ENCODE assay signal across 7 mouse cellular contexts in genomic region chr4:48047136-48047765, GRCm38 (mm10). TPM values are rescaled to one million over a fixed set of nuclear protein-coding genes. Genes with fewer than 3 reads are reported as not detected.
DNase-seq lines count a peak whose midpoint lies in the region; ATAC-seq and TF ChIP-seq lines count a peak whose summit lies in the region.

No protein-coding gene starts in this region.

- no peak for TF ChIP-seq POLR2A in heart, adult 2 months (IDR thresholded peaks at IDR 0.05; ENCODE audit: insufficient read depth, low read depth, low read length)

- intact Hi-C loops in heart, adult 2 months (cut with DNase I), result no loop called here

- ATAC-seq in limb, embryonic 12.5 days (ENCODE audit: insufficient number of reproducible peaks, insufficient read depth, low FRiP score, low TSS enrichment, low read depth), result no peak

- H3K79me2 ChIP-seq in heart, adult 2 months (replicated peaks; ENCODE audit: control insufficient read depth, insufficient read depth, low read length), result no peaks in the 10 kb centered on the region

- no peaks in the 10 kb centered on the region for H3K36me3 ChIP-seq in heart, adult 2 months (ENCODE audit: control insufficient read depth, insufficient read depth, low read length)
- no peaks in the 10 kb centered on the region for H3K36me3 ChIP-seq in limb, embryonic 12.5 days

- peak overlapping the region; percentile 72 for H3K4me3 ChIP-seq in heart, adult 2 months
- H3K4me3 ChIP-seq in limb, embryonic 12.5 days (replicated peaks), result peak overlapping the region; percentile 66

- WGBS in heart, adult 2 months, result 2% methylated on average over 33 of the region's 33 CpGs
- WGBS in limb, embryonic 12.5 days, result under 1% methylated on average over 32 of the region's 33 CpGs

- H3K27ac ChIP-seq in heart, adult 2 months, result no peak overlapping the region
- no peak overlapping the region for H3K27ac ChIP-seq in limb, embryonic 12.5 days

- H3K9ac ChIP-seq in heart, adult 2 months (ENCODE audit: low read depth, low read length), result peak overlapping the region; percentile 35; the same call in 1 of the 2 replicates
- H3K9ac ChIP-seq in limb, embryonic 12.5 days (replicated peaks), result 0 out of 2 replicates have a peak overlapping the region, but pooled peaks have one; percentile 27

- DNase-seq in spleen, postnatal 36 days (ENCODE audit: low spot score in 2 of 2), result peak; percentile 26 to 28
- no peak for DNase-seq in spleen, adult 12 weeks (ENCODE audit: low spot score)
- DNase-seq in cerebellum, adult 11-12 months, result peak; percentile 43
- DNase-seq in heart, adult 2 months, result peak; percentile 30 to 41
- DNase-seq in neural tube, embryonic 10.5 days (ENCODE audit: extremely low spot score, low spot score), result peak; percentile 66
- no peak for DNase-seq in frontal cortex, postnatal 10 days (ENCODE audit: low spot score in 2 of 2)

- no peak for TF ChIP-seq CTCF in heart, adult 2 months (IDR thresholded peaks at IDR 0.05)

- H3K27me3 ChIP-seq in heart, adult 2 months (ENCODE audit: control insufficient read depth, insufficient read depth, low read length), result peaks cover 6% of the 10 kb centered on the region
- peaks cover 71% of the 10 kb centered on the region for H3K27me3 ChIP-seq in limb, embryonic 12.5 days

- H3K4me2 ChIP-seq in limb, embryonic 12.5 days, result peak overlapping the region; percentile 99

- no peak for TF ChIP-seq EP300 in heart, adult 2 months (IDR thresholded peaks at IDR 0.05; ENCODE audit: insufficient read depth, low read depth, low read length)

- no peaks in the 10 kb centered on the region for H3K4me1 ChIP-seq in heart, adult 2 months (ENCODE audit: control insufficient read depth, insufficient read depth, low read length)
- peaks cover 50% of the 10 kb centered on the region for H3K4me1 ChIP-seq in limb, embryonic 12.5 days (replicated peaks)

- no peaks in the 10 kb centered on the region for H3K9me3 ChIP-seq in limb, embryonic 12.5 days

RNA-seq across cellular contexts. Expression of gene Nr4a3, which starts 2.3 kb away (rescaled TPM):
- 1 to 10 TPM; 5.3 to 6.7 TPM for total RNA-seq in heart, adult 2 months (2021)
- polyA plus RNA-seq in heart, adult 2 months (2012; rRNA removed), result 0.73 and 1.7 TPM in 2 replicates
- 0.11 and 0.28 TPM in 2 replicates for polyA plus RNA-seq in limb, embryonic 12.5 days (2016; fragmentation: Nextera tagmentation; extraction: Ambion mirVana)

Comparison
In these comparisons a context has a peak if more than half of its experiments do, and no peak if none do; other contexts are left out.
1. DNase-seq: peak in spleen, postnatal 36 days (2 of 2), cerebellum, adult 11-12 months (single experiment), heart, adult 2 months (2 of 2) and neural tube, embryonic 10.5 days (single experiment); none in spleen, adult 12 weeks (single experiment) and frontal cortex, postnatal 10 days (0 of 2).